Mouse (Mus musculus) layer of hippocampus, postnatal 25 days (tissue): ENCODE measurements around the gene Egfl8. TPM values are rescaled to one million over a fixed set of nuclear protein-coding genes. Genes with fewer than 3 reads are reported as not detected.
A peak's percentile ranks its signal among the peaks of the same experiment; 100 is the strongest.

Experiments used
- DNase-seq, 2 experiments: peaks; one replicate each; pipeline ENCODE4 v3.0.0; 2022; ENCODE audit warnings: mixed read lengths in 2 of 2, low spot score in 1 of 2; ENCODE audit errors: extremely low spot score in 1 of 2
- total RNA-seq, 2 experiments: library from RNA; stranded (reverse); gene quantifications; 2 replicates each; pipeline ENCODE4 v1.2.3; 2021

Egfl8 gene
- total RNA-seq = 1 to 10 TPM; 2.1 to 3.7 TPM

- DNase-seq = no peak
Observed at GRCm38 (mm10) chr17:34615871-34616270, at the start of gene Egfl8. Gene Egfl8 (minus strand): TSS chr17:34615971.

- DNase-seq = no peak
Observed at GRCm38 (mm10) chr17:34664472-34664871, 48.7 kb upstream of the Egfl8 start.

DNA sequence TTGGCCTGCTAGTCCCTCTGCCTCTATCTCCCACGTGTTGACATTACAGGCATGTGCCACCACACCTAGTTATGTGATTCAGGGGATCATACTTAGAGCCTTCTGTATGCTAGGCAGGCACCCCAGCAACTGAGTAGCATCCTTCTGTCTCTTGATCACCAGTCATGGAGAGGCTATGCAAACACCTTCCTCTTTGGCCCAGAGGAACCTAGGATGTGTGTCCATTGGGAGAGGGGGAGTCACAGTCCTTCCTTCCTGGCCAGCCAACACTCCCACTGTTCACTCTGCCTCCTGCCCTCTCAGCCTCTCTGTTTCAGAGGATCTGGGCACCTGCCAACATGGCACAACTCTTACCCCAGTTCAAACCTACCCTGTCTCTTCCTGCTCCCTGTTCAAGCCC lies 47.8 kb upstream of the Egfl8 start:
- DNase-seq = no peak

DNA sequence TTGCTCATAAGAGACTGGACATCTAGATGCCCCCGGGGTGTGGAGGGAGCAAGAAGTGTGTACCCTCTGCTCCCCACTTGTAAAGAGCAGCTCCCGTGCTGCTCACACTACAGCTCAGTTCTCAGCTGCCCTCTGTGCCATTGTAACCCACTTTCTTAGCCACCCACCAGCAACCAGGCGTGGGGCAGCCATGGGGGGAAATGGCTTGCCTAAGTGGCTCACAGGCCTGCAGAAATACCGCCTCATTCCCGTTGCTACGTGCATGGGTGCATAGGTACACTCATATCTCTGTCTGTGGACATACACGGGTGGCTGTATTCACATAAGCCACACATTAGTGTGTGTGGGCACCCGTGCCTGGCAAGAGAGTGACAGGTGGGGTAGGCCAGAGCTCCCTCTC lies 47.2 kb upstream of the Egfl8 start:
- DNase-seq = no peak

DNA sequence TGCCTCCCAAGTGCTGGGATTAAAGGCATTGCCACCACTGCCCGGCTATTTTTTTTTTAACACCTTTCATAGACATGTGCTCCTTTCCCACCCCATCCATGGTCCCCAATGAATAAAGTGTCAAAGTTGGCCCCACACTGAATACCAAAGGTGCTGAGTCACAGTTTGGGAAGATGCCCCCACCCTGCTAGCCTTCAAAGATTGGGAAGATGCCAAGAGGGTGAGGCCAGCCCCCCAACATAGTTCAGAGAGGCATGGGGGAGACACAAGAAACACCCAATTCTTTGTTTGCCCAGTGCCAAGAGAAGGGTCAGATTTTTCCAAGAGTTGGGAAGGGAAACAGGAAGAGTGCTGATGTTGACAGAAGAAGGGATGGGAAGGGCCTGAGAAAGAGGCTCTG lies 46.7 kb upstream of the Egfl8 start:
- DNase-seq = no peak

- DNase-seq = no peak
Observed at GRCm38 (mm10) chr17:34661121-34661591, 45.4 kb upstream of the Egfl8 start.

DNA sequence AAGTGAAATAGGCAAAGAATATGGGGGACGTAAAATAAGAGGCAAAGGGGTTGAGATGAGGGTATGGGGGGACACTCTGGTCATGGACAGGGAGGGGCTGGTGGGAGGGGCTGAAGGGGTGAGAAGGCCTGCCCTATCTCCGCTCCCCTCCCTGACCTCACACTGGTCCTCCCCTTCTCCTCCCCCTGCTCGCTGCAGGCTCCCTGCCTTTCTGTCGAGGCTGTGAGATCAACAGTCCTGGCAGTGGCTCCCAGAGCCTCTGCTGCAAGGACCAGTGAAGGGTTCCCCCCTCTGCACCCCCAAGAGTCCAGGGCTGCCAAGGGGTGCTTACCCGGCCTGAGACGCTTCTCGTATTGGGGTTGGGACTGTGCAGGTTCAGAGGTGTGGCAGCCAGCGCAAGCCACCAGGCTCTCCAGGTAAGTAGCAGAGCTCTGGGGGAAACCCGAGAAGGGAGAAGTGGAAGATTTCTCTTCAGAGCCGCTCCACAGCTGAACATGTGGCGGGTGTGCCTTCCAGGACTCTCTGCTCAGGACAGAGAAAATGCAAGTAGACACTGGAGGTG lies 44.6 kb upstream of the Egfl8 start:
- no peak for DNase-seq

DNA sequence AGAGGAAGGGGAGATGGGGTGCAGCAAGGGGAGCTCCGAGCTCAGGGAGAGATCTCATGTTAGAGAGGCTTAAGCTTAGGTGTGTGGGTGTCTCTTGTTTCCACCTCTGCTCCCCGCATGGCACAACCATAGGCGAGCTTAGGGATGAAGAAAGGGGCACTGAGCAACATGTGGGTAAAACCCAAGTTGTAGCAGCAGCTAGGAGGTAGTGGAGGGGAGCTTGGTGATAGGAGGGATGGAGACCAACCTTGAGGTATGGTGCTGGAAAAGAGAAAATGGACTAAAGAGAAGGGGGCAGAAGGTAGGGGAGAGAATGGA lies 44.1 kb upstream of the Egfl8 start:
- no peak for DNase-seq

DNA sequence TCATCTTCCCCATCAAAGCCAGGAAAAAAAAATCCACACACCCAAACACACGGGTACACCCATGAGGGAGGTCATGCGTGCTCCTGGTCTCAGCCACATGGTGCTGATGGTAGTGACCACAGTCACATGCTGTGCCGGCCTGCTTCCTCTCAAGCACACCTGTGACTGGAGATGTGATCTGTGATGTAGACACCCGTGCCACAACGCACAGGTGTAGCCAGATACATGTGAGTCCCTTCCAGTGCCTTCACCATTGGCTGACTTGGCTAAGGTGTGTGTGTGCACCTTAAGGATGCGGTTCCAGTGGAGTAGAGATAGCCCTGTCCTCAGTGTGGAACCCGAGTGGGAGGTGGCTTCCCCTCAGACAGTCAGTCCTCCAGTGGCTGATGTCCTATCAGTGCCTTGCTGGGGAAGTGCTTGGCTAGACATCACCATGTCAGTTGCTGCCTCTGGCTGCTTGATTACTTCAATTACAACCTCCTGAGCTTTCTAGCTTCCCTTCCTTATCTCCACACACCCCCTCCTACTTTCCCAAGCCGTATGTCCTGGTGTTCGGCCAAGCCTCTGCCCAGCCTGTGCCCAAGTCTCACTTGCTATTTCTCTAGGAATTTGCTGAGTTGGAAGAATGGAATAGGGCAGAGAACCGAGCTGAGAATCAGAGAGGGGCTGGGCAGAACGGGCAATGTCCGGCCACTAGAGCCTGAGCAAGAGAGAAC lies 43.6 kb upstream of the Egfl8 start:
- DNase-seq = no peak

GRCm38 (mm10) chr17:34658591-34658990 lies 42.8 kb upstream of the Egfl8 start:
- no peak for DNase-seq

DNA sequence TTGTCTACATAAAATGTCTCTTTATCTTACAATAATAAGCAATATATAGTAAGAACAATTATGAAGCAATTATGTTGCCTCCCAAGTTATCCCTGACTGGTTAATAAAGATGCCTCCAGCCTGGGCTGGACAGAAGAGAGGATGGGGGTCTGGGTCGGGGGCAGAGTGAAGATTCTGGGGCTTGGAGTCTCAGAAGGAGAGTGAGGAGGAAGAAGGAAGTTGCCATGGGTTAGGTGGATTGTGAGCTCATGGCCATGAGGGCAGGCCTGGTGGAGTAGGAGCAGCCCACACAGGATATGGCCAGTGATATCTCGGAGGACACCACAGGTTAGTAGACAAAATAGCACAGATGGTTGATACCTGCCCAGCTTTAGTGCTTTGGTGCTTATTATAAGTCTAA lies 42.4 kb upstream of the Egfl8 start:
- no peak for DNase-seq

GRCm38 (mm10) chr17:34657271-34657670 lies 41.5 kb upstream of the Egfl8 start:
- no peak for DNase-seq

GRCm38 (mm10) chr17:34656666-34657065 lies 40.9 kb upstream of the Egfl8 start:
- no peak for DNase-seq

DNA sequence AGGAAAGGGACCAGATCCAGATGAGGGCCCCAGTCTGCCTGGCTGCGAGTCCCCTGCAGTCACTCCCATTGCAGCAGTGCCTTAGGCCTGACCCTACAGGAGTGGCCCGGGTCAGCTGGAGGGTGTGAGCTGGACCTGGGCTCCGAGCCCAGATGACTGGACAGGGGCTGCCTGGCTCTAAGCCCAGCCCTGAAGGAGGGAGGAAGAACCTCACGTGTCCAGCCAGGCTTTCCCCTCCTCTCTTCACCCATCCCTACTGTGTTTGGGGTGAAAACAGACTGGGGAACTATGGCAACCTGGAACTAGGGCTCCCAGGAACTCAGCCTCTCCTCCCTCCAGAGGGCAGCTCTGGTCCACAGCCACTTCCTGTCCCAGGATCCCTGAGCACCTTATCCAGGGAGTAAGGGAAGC lies 39.8 kb upstream of the Egfl8 start:
- DNase-seq = no peak

DNA sequence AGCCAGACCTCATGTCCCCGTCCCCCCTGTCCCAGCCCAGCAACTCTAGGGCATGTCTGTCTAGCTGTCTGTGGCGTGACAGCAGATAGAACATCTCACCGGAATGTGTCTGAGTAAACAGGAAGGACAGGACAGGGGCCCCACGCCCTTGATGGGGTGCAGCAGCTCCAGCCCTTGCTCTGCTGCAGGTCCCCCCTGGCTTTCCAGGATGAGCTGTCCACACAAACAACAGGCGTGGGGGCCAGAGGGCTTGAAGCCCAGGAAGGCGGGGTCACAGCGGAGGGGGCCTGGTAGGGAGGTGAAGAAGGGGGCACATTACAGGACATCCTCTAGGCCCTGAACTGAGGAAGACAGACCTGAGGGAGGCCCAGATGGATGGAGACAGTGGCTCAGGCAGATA lies 39.4 kb upstream of the Egfl8 start:
- DNase-seq = no peak

DNA sequence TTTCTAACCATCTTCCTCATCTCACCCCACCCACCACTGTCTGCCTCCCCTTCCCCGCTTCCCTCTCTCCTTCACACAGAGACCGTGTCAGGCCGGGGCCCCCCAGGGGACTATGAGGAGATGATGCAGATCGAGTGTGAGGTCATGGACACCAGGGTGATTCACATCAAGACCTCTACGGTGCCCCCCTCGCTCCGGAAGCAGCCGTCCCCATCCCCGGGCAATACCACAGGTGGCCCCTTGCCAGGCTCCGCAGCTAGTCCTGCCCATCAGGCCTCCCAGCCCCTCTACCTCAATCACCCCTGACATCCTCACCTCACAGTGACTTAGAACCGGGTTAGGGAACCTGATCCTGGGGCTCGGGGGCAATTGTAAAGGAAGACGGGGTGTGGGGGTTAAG lies 38.6 kb upstream of the Egfl8 start:
- no peak for DNase-seq

GRCm38 (mm10) chr17:34653746-34654285 lies 38.0 kb upstream of the Egfl8 start:
- peak in 1 of 2 experiments; percentile 76 for DNase-seq

GRCm38 (mm10) chr17:34652985-34653384 lies 37.2 kb upstream of the Egfl8 start:
- no peak for DNase-seq

- DNase-seq = no peak
Observed at GRCm38 (mm10) chr17:34652546-34652945, 36.8 kb upstream of the Egfl8 start.

DNA sequence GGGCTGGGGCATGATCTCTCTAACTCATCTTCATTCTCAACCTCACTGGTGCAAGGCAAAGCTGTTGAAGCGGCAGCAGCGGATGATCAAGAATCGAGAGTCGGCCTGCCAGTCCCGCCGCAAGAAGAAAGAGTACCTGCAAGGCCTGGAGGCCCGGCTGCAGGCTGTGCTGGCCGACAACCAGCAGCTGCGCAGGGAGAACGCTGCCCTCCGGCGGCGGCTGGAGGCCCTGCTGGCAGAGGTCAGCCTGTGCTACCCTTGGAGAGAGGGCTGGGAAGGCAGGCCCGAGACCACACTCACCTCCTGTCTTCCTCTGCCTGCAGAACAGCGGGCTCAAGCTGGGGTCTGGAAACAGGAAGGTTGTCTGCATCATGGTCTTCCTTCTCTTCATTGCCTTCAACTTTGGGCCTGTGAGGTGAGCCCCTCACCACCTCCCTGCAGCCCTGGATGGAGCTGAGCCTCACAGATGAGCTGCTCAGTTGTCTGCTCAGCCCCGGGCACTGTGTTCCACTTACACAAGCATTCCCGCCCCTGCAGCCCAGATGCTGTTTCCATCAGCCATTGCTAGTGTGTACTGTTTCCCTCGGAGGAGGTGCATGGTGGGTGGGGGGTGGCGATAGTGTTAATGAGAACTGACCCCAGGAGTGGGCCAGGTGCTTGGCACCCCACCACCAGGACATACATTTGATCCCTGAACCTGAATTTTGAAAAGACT lies 35.9 kb upstream of the Egfl8 start:
- DNase-seq = no peak

- no peak for DNase-seq
Observed at GRCm38 (mm10) chr17:34650781-34651180, 35.0 kb upstream of the Egfl8 start.
